Mouse (Mus musculus): ENCODE results near the gene Zfp985. TPM values are rescaled to one million over a fixed set of nuclear protein-coding genes. Genes with fewer than 3 reads are reported as not detected.
"Not testable (repeated sequence)": the region's sequence is repeated elsewhere in the genome, so short reads cannot be mapped to it uniquely, and the experiment has no call there.

The Zfp985 gene
- total and polyA plus RNA-seq, 2 experiments from 2014 or later, result 0.14 TPM; not detected in 1

DNA sequence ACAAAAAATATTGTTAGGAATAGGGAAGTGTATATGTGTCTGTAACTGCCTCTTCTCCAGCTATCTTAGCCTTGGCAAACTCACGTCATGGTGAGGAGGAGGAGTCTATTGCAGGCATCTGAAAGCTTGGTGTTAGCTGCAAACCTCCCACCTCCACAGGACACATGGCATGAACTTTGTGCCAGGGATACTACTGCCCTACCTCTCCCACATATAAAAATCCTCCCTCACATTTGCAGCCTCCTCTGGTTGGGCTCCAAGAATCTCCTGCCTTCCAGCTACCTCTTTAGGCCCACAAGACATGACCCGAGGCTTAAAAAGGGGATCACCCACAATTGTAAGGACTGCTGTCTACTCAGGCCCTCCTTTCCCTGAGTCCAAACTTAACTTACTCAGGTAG is 15.4 kb upstream of the Zfp985 start:
- TF ChIP-seq CTCF (IDR thresholded peaks at IDR 0.05; ENCODE audit: low read depth), result no peak
- DNase-seq (ENCODE audit: low spot score) (no peak), ATAC-seq (no peak)
- H3K27ac ChIP-seq, result no peak overlapping the region
- no peaks in the 10 kb centered on the region for H3K4me1 ChIP-seq (ENCODE audit: insufficient read depth, low read length)
- no peaks in the 10 kb centered on the region for H3K36me3 ChIP-seq (ENCODE audit: insufficient read depth, low read length)
- no peak overlapping the region for H3K9ac ChIP-seq (replicated peaks; ENCODE audit: low read length)
- 84% methylated on average over 2 of the region's 2 CpGs for WGBS
- H3K4me2 ChIP-seq (ENCODE audit: low read depth, low read length), result no peak overlapping the region
- no peak overlapping the region for H3K4me3 ChIP-seq (ENCODE audit: low read length)
- H3K9me3 ChIP-seq (ENCODE audit: low read length), result peaks cover 35% of the 10 kb centered on the region
- H3K27me3 ChIP-seq (ENCODE audit: insufficient read depth, low read length), result no peaks in the 10 kb centered on the region

DNA sequence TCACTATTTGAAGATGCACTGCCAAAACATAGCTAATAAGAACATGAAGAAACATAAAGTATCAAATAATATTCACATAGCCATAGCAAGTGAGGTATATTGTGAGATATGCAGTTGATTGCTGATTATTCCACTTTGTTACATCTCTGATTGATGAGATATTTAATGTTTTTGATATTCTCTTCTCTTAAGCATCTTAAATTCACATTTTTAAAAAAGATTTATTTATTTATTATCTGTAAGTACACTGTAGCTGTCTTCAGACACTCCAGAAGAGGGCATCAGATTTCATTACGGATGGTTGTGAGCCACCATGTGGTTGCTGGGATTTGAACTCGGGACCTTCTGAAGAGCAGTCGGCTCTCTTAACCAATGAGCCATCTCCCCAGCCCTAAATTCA is 13.2 kb upstream of the Zfp985 start, which contains the start of gene Gm16503:
Gene Gm16503, plus strand, starts transcription at position 301 of the 400 bp plus-strand sequence.
- not testable (repeated sequence) for DNase-seq (ENCODE audit: low spot score); H3K36me3 ChIP-seq (ENCODE audit: insufficient read depth, low read length); H3K27me3 ChIP-seq (ENCODE audit: insufficient read depth, low read length); H3K27ac ChIP-seq; H3K9ac ChIP-seq (replicated peaks; ENCODE audit: low read length); H3K4me3 ChIP-seq (ENCODE audit: low read length); H3K4me1 ChIP-seq (ENCODE audit: insufficient read depth, low read length); ATAC-seq; H3K4me2 ChIP-seq (ENCODE audit: low read depth, low read length)
- WGBS, result 88% methylated on average over 3 of the region's 3 CpGs
- H3K9me3 ChIP-seq (ENCODE audit: low read length), result peaks cover 39% of the 10 kb centered on the region

DNA sequence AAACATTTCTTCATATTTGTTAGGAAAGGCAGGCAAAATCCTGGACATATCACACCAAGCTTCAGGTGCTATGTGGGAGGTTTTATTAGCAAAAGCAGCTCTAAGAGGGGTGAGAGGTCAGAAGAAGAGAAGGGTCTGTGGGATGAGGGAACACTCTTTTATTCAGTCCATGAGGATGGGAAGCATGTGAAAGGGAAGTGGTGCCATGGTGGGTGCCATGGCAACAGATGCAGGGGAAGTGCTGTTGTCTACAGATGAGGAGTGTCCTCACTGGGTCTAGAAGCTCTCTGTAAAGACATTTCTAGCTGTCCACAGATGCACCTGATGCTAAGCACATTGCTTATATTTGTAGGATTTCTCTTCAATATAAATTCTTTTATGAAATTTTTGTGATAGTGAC is 12.0 kb upstream of the Zfp985 start:
- no peak overlapping the region for H3K9ac ChIP-seq (replicated peaks; ENCODE audit: low read length)
- no peak overlapping the region for H3K4me2 ChIP-seq (ENCODE audit: low read depth, low read length)
- H3K27ac ChIP-seq, result no peak overlapping the region
- peaks cover 31% of the 10 kb centered on the region for H3K9me3 ChIP-seq (ENCODE audit: low read length)
- H3K27me3 ChIP-seq (ENCODE audit: insufficient read depth, low read length), result no peaks in the 10 kb centered on the region
- DNase-seq (ENCODE audit: low spot score) (no peak), ATAC-seq (no peak)
- H3K4me3 ChIP-seq (ENCODE audit: low read length), result no peak overlapping the region
- TF ChIP-seq CTCF (IDR thresholded peaks at IDR 0.05; ENCODE audit: low read depth), result no peak
- no peaks in the 10 kb centered on the region for H3K4me1 ChIP-seq (ENCODE audit: insufficient read depth, low read length)
- H3K36me3 ChIP-seq (ENCODE audit: insufficient read depth, low read length), result no peaks in the 10 kb centered on the region

- ATAC-seq; H3K4me3 ChIP-seq (ENCODE audit: low read length); H3K4me1 ChIP-seq (ENCODE audit: insufficient read depth, low read length); DNase-seq (ENCODE audit: low spot score); H3K9ac ChIP-seq (replicated peaks; ENCODE audit: low read length); H3K27me3 ChIP-seq (ENCODE audit: insufficient read depth, low read length); H3K4me2 ChIP-seq (ENCODE audit: low read depth, low read length); H3K27ac ChIP-seq; H3K9me3 ChIP-seq (ENCODE audit: low read length); H3K36me3 ChIP-seq (ENCODE audit: insufficient read depth, low read length): not testable (repeated sequence)
- 85% methylated on average over 2 of the region's 2 CpGs for WGBS
Observed at GRCm38 (mm10) chr4:147554361-147554760, 1.3 kb downstream of the Zfp985 start.

- H3K27ac ChIP-seq; ATAC-seq; H3K9me3 ChIP-seq (ENCODE audit: low read length); H3K9ac ChIP-seq (replicated peaks; ENCODE audit: low read length); H3K27me3 ChIP-seq (ENCODE audit: insufficient read depth, low read length); H3K4me1 ChIP-seq (ENCODE audit: insufficient read depth, low read length); H3K4me3 ChIP-seq (ENCODE audit: low read length); DNase-seq (ENCODE audit: low spot score); H3K4me2 ChIP-seq (ENCODE audit: low read depth, low read length); H3K36me3 ChIP-seq (ENCODE audit: insufficient read depth, low read length): not testable (repeated sequence)
- WGBS, result 47% methylated on average over 1 of the region's 1 CpGs
Observed at GRCm38 (mm10) chr4:147556921-147557320, 3.8 kb downstream of the Zfp985 start.

GRCm38 (mm10) chr4:147558011-147558410 is 4.9 kb downstream of the Zfp985 start:
- H3K4me3 ChIP-seq (ENCODE audit: low read length); H3K36me3 ChIP-seq (ENCODE audit: insufficient read depth, low read length); H3K27me3 ChIP-seq (ENCODE audit: insufficient read depth, low read length); H3K4me1 ChIP-seq (ENCODE audit: insufficient read depth, low read length); DNase-seq (ENCODE audit: low spot score); H3K9ac ChIP-seq (replicated peaks; ENCODE audit: low read length); H3K9me3 ChIP-seq (ENCODE audit: low read length); ATAC-seq; H3K4me2 ChIP-seq (ENCODE audit: low read depth, low read length); H3K27ac ChIP-seq: not testable (repeated sequence)

GRCm38 (mm10) chr4:147559096-147559495 is 6.0 kb downstream of the Zfp985 start:
- not testable (repeated sequence) for H3K4me1 ChIP-seq (ENCODE audit: insufficient read depth, low read length); H3K9me3 ChIP-seq (ENCODE audit: low read length); H3K36me3 ChIP-seq (ENCODE audit: insufficient read depth, low read length); H3K4me3 ChIP-seq (ENCODE audit: low read length); H3K27ac ChIP-seq; H3K4me2 ChIP-seq (ENCODE audit: low read depth, low read length); ATAC-seq; H3K27me3 ChIP-seq (ENCODE audit: insufficient read depth, low read length); H3K9ac ChIP-seq (replicated peaks; ENCODE audit: low read length); DNase-seq (ENCODE audit: low spot score)
- 46% methylated on average over 1 of the region's 1 CpGs for WGBS
